Mouse (Mus musculus): ENCODE measurements around the gene Olfr564.

Gene Olfr564

DNA sequence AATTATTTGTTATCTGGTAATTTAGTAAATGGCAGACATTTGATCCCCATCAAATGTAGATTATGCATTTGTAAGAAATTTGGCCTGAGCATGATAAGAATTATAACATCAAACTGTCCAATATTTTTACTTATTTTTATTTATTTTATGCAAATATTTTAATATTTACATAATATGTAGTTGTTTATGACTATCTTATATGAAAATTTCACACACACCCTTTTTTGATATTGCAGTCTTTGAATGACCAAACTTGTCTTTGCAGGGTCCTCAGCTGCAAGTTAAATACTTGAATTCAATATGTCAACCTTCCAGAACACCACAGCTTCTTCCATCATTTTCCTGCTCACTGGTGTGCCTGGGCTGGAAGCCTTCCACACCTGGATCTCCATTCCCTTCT, at the start of gene Olfr564:
TSS of gene Olfr564 (plus strand) at position 301 of the 400 bp plus-strand sequence.
- no peak for DNase-seq (ENCODE audit: low spot score)

- DNase-seq (ENCODE audit: low spot score) = no peak
Observed at GRCm38 (mm10) chr7:102759266-102759665, 44.0 kb upstream of the Olfr564 start, which contains the start of the genes Olfr560 and Olfr78. TSS of gene Olfr560 (minus strand) at chr7:102759366. TSS of gene Olfr78 (minus strand) at chr7:102759471.

DNA sequence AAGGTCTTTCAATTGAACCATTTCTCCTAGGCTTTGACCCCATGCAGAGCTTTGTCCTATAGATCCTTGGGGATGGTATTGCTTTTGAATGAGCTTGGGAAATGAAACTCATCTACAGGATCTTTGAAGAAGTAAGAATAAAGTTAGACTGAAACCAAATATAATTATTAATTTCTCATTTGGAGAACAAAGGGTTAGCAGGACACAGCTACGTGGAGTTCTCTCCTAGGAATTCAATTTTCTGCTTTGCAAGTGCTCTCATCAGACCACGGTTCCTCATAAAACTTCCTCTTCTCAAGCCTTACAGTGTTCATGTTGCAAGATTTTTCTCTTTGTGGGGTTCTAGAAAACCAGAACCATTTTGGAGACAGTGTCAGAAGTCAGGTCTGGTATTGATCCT, 32.4 kb upstream of the Olfr564 start, which contains the start of gene Olfr561:
TSS of gene Olfr561 (plus strand) at position 301 of the 400 bp plus-strand sequence.
- DNase-seq (ENCODE audit: low spot score) = no peak
